Mouse (Mus musculus) naive thymus-derived CD4-positive, alpha-beta T cell, adult 2 months (primary cell): Measurements from ENCODE around the gene Sbno1.

Experiments used
- DNase-seq: peaks from one replicate; pipeline ENCODE4 v3.0.0-alpha.2; 2011; ENCODE audit warnings: low read depth

The Sbno1 gene

DNA sequence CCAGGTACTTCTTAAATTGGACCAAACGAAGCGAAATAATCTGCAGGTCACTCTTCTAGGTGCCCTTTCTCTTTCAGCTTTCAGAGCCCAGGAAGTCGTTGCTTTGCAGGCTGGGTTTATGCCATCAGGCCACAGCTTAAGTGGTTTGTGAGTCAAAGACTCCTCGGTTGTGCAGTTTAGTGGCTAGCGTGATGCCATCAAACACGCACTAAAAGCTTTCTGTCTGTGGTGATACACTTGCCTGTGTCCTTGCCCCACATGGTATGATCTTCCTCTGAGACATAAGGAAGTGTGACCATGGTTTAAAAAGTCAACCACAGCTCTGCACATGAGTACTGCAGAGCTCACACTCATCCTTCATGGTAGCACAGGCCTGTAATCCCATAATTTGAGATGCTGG lies 95.7 kb downstream of the Sbno1 start:
- no peak for DNase-seq

DNA sequence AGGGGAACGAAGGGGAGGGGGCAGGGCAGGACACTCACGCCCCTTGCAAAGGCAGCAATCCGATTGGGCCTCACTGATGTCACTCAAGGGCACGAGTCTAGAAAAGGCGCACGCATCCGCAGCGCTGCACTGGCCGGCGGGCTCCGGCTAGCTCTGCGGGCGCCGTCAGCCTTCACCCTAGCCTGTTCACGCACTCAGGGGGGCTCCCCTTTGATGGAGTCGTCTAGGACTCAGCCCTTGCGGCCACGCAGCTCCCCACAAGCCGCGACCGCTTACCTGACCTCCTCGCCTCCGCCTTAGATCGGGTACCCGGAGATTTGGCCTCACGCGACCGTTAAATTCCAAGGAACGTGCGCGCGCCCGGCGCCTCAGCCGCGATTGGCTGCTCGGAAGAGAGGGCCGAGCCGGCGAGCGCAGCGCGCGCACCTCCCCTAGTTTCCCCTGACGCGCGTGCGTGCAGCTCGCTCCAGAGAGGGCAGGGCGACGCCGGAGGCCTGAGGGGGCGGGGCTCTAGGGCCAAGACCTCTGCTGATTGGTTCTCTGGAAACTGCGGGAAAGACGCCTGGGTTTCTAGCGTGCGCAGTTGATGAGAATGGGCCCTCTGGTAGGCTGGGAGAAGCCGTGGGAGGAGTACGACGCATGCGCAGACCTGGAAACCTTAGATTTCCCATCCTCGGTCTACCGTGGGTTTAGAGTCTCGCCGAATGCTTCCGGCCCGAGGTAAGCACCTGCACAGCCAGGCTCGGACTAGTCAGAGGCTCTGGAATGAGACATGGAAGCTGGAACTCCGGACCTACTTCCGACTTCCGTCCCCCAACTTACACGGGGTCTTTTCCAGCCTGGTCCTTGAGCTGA lies 98.1 kb downstream of the Sbno1 start, which contains the start of the genes Mphosph9 and 2810006K23Rik:
TSS of gene Mphosph9 (minus strand) at position 463 of the 855 bp plus-strand sequence.
TSS of gene 2810006K23Rik (plus strand) at position 580 of the 855 bp plus-strand sequence.
- DNase-seq = peak; percentile 100

DNA sequence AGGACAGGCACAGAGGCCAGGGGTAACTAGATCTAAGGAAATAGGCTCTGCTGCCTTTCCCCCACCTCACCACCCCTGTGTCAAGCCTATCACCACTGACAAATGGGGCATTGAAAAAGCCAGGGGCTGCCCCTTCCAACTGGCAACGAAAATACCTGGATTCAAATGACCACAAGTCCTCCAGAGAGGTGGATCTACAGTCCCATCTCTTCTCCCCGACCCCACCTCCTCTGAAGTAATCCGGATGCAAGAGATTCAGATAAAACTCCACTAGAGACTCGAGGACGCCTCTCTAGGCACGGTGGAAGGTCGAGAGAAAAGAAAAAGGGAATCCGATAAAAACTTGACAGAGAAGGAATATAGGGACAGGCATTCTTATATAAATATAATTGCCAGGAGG lies 99.0 kb downstream of the Sbno1 start:
- no peak for DNase-seq
